Mouse (Mus musculus): Measurements from ENCODE around the gene Wfdc9. TPM values are rescaled to one million over a fixed set of nuclear protein-coding genes. Genes with fewer than 3 reads are reported as not detected.

Wfdc9 gene
- total RNA-seq, 2 experiments from 2014 or later: not detected

- DNase-seq: no peak
These were observed 37.3 kb downstream of the Wfdc9 start for GRCm38 (mm10) chr2:164619050-164619449.

GRCm38 (mm10) chr2:164615386-164615785, 41.0 kb downstream of the Wfdc9 start:
- no peak for DNase-seq

GRCm38 (mm10) chr2:164613471-164613870, 42.9 kb downstream of the Wfdc9 start, which contains the start of the genes Wfdc6b and Wfdc8:
TSS of gene Wfdc6b (plus strand) at chr2:164613522.
TSS of gene Wfdc8 (minus strand) at chr2:164613626.
- peak; percentile 46 for DNase-seq

GRCm38 (mm10) chr2:164608781-164609180, 47.6 kb downstream of the Wfdc9 start:
- DNase-seq: no peak

GRCm38 (mm10) chr2:164604411-164604810, 52.0 kb downstream of the Wfdc9 start:
- no peak for DNase-seq

- no peak for DNase-seq
These were observed 52.9 kb downstream of the Wfdc9 start for GRCm38 (mm10) chr2:164603482-164603881.

- DNase-seq: no peak
These were observed 56.2 kb downstream of the Wfdc9 start for GRCm38 (mm10) chr2:164600179-164600578.

Other genes starting within 250 kb of the Wfdc9 start
- gene Sdc4, start 212.7 kb downstream of the Wfdc9 start, total RNA-seq (2021): 10 to 100 TPM; 28.0 to 62.1 TPM
- 10 to 100 TPM; 17.2 to 20.2 TPM for gene Sys1, start 199.6 kb downstream of the Wfdc9 start, total RNA-seq (2021)
- gene Gm20458, start 195.6 kb downstream of the Wfdc9 start, total RNA-seq (2021): 1 to 10 TPM; 3.2 to 8.9 TPM
- not detected for gene Trp53tg5, start 182.9 kb downstream of the Wfdc9 start, total RNA-seq (2021)
- 10 to 100 TPM; 21.2 to 35.4 TPM for gene Dbndd2, start 170.5 kb downstream of the Wfdc9 start, total RNA-seq (2021)
- gene Pigt, start 159.1 kb downstream of the Wfdc9 start, total RNA-seq (2021): 10 to 100 TPM; 27.7 to 39.4 TPM
- not detected for gene Wfdc2, start 94.2 kb downstream of the Wfdc9 start, total RNA-seq (2021)
- not detected for gene Spint3, start 83.1 kb downstream of the Wfdc9 start, total RNA-seq (2021)
- not detected for gene Wfdc6a, start 71.1 kb downstream of the Wfdc9 start, total RNA-seq (2021)
- gene Eppin, start 63.0 kb downstream of the Wfdc9 start, total RNA-seq (2021): not detected
- gene Wfdc6b, start 43.1 kb downstream of the Wfdc9 start, total RNA-seq (2021): not detected
- not detected for gene Wfdc8, start 43.0 kb downstream of the Wfdc9 start, total RNA-seq (2021)
- gene Wfdc16, start 17.8 kb downstream of the Wfdc9 start, total RNA-seq (2021): not detected
- gene Wfdc10, start 537 bp downstream of the Wfdc9 start, total RNA-seq (2021): not detected
- not detected for gene Wfdc11, start 17.5 kb upstream of the Wfdc9 start, total RNA-seq (2021)
- gene Wfdc13, start 28.5 kb upstream of the Wfdc9 start, total RNA-seq (2021): not detected
- not detected for gene Spint4, start 41.9 kb upstream of the Wfdc9 start, total RNA-seq (2021)
- not detected for gene Spint5, start 58.7 kb upstream of the Wfdc9 start, total RNA-seq (2021)
- not detected for gene Wfdc3, start 89.3 kb upstream of the Wfdc9 start, total RNA-seq (2021)
- gene Dnttip1, start 89.4 kb upstream of the Wfdc9 start, total RNA-seq (2021): 10 to 100 TPM; 17.0 to 17.5 TPM
- gene Ube2c, start 113.3 kb upstream of the Wfdc9 start, total RNA-seq (2021): 1 to 10 TPM; 1.2 to 1.7 TPM
- over 10,000 TPM; 15,847 to 16,724 TPM for gene Tnnc2, start 123.4 kb upstream of the Wfdc9 start, total RNA-seq (2021)
- 10 to 100 TPM; 19.3 to 19.8 TPM for gene Snx21, start 129.2 kb upstream of the Wfdc9 start, total RNA-seq (2021)
- 1 to 10 TPM; 8.0 to 9.1 TPM for gene Acot8, start 148.3 kb upstream of the Wfdc9 start, total RNA-seq (2021)
- gene Zswim3, start 148.5 kb upstream of the Wfdc9 start, total RNA-seq (2021): 1 to 10 TPM; 1.4 TPM
- 1 to 10 TPM; 3.7 to 3.8 TPM for gene Zswim1, start 166.1 kb upstream of the Wfdc9 start, total RNA-seq (2021)
- gene Spata25, start 172.0 kb upstream of the Wfdc9 start, total RNA-seq (2021): not detected
- 10 to 100 TPM; 42.9 to 49.2 TPM for gene Ctsa, start 176.3 kb upstream of the Wfdc9 start, total RNA-seq (2021)
- 10 to 100 TPM; 28.9 to 35.0 TPM for gene Neurl2, start 176.9 kb upstream of the Wfdc9 start, total RNA-seq (2021)
- 10 to 100 TPM; 14.8 to 18.6 TPM for gene Pltp, start 201.1 kb upstream of the Wfdc9 start, total RNA-seq (2021)
- 10 to 100 TPM; 21.0 to 25.8 TPM for gene Pcif1, start 222.7 kb upstream of the Wfdc9 start, total RNA-seq (2021)